Mouse (Mus musculus) intestine, embryonic 14.5 days (tissue): ENCODE results near the gene Itgb3. TPM values are rescaled to one million over a fixed set of nuclear protein-coding genes. Genes with fewer than 3 reads are reported as not detected.

Experiments
- ATAC-seq: fragments of 200-750 bp; cut with Nextera tagmentation; replicated peaks from 2 replicates; pipeline ENCODE4 v1.8.0; 2017; ENCODE audit warnings: low read depth, moderate number of reproducible peaks, moderate TSS enrichment, moderate library complexity; ENCODE audit not compliant: low FRiP score, low TSS enrichment
- DNase-seq: peaks from one replicate; pipeline ENCODE4 v3.0.0-alpha.2; 2018; ENCODE audit warnings: low spot score
- H3K27ac ChIP-seq: fragments of 300-500 bp; sonication (generic); 2 replicates; pipeline ENCODE4 v1.5.1; 2014; ENCODE audit warnings: low read depth, mild to moderate bottlenecking, control low read depth
- H3K27me3 ChIP-seq: fragments of 300-500 bp; sonication (generic); replicated peaks from 2 replicates; pipeline ENCODE4 v1.6.1; 2014; ENCODE audit warnings: low read length, control low read depth; ENCODE audit not compliant: control insufficient read depth, insufficient read depth
- H3K36me3 ChIP-seq: fragments of 300-500 bp; sonication (generic); 2 replicates; pipeline ENCODE4 v1.6.1; 2014; ENCODE audit warnings: low read length, control low read depth; ENCODE audit not compliant: control insufficient read depth, insufficient read depth
- H3K4me1 ChIP-seq: fragments of 300-500 bp; sonication (generic); replicated peaks from 2 replicates; pipeline ENCODE4 v1.6.1; 2014; ENCODE audit warnings: low read length, control low read depth, mixed read lengths; ENCODE audit not compliant: control insufficient read depth, insufficient read depth
- H3K4me2 ChIP-seq: fragments of 300-500 bp; sonication (generic); 2 replicates; pipeline ENCODE4 v1.6.1; 2014; ENCODE audit warnings: low read length
- H3K4me3 ChIP-seq: fragments of 300-500 bp; sonication (generic); 2 replicates; pipeline ENCODE4 v1.5.1; 2014; ENCODE audit warnings: low read depth, low read length, control low read depth, mixed read lengths
- H3K9ac ChIP-seq: fragments of 300-500 bp; sonication (generic); 2 replicates; pipeline ENCODE4 v1.6.1; 2014; ENCODE audit warnings: mild to moderate bottlenecking, low read length
- H3K9me3 ChIP-seq: fragments of 300-500 bp; sonication (generic); 2 replicates; pipeline ENCODE4 v1.6.1; 2016; ENCODE audit warnings: low read length, control low read depth; ENCODE audit not compliant: control insufficient read depth
- WGBS: fragments of 180-500 bp; shearing (Covaris S2); extraction: QIAGEN DNeasy Blood & Tissue Kit; methylation state at CpG from one replicate; pipeline ENCODE4 v1.1.7; 2014; 5-methylcytosine and 5-hydroxymethylcytosine counted together
- polyA plus RNA-seq: library from polyadenylated mRNA; unstranded; fragments of >200 nt; fragmentation: Nextera tagmentation; extraction: Ambion mirVana; gene quantifications from 2 replicates; pipeline ENCODE4 v1.2.1, GENCODE M21; 2014

Gene Itgb3
- polyA plus RNA-seq, 1 experiment from 2014 or later = 3.3 TPM

- DNase-seq = no peak
- Histone ChIP-seq H3K4me3 (peak overlapping the region; percentile 50), H3K9ac (peak overlapping the region; percentile 56), H3K27me3 (0 out of 2 replicates have a peak, but pooled peaks cover 3% of the 10 kb centered on the region), H3K9me3 (no peaks in the 10 kb centered on the region), H3K36me3 (no peaks in the 10 kb centered on the region), H3K27ac (peak overlapping the region; percentile 18; the same call in 1 of the 2 replicates), H3K4me2 (peak overlapping the region; percentile 82), H3K4me1 (0 out of 2 replicates have a peak, but pooled peaks cover 6% of the 10 kb centered on the region)
- peak; percentile 51; the same call in 1 of the 2 replicates for ATAC-seq
- WGBS = 2% methylated on average over 23 of the region's 23 CpGs
These were observed 585 bp downstream of the Itgb3 start for GRCm38 (mm10) chr11:104608249-104608920.

DNA sequence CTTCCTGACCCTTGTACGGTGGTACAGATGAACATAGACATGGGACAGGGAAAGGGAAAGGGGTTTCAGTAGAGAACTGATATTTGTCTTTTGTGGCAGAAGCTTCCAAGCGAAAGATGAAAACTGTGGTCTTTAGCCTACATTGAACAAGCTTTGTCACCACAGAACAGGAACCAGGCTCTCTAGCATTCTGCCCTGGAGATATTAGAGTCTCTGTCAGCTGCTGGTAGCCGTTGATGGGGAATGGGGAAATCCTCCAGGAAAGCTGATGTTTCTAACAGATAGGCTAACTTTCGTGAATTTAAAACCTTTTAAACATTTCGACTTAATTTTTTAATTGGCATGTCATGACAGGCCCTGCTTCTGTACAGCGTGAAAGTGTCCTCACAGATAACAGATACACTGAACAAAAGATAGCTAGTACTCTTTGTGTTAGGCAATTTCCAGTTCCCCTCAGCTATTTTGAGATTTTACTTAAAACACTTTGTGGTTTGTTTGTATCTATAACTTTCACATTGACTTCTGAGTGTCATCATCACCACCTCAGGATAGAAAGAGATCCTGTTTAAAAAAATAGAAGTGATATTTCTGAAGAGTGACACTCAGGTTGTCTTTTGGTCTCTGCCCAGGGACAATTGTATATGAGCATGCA, 1.4 kb downstream of the Itgb3 start:
- DNase-seq (no peak), ATAC-seq (no peak)
- H3K9me3 ChIP-seq = no peaks in the 10 kb centered on the region
- no peaks in the 10 kb centered on the region for H3K36me3 ChIP-seq
- H3K27ac ChIP-seq = no peak overlapping the region
- WGBS = 68% methylated on average over 6 of the region's 6 CpGs
- 0 out of 2 replicates have a peak, but pooled peaks cover 3% of the 10 kb centered on the region for H3K27me3 ChIP-seq
- 0 out of 2 replicates have a peak, but pooled peaks cover 6% of the 10 kb centered on the region for H3K4me1 ChIP-seq
- H3K4me2 ChIP-seq = peak overlapping the region; percentile 0
- no peak overlapping the region for H3K9ac ChIP-seq
- no peak overlapping the region for H3K4me3 ChIP-seq

DNA sequence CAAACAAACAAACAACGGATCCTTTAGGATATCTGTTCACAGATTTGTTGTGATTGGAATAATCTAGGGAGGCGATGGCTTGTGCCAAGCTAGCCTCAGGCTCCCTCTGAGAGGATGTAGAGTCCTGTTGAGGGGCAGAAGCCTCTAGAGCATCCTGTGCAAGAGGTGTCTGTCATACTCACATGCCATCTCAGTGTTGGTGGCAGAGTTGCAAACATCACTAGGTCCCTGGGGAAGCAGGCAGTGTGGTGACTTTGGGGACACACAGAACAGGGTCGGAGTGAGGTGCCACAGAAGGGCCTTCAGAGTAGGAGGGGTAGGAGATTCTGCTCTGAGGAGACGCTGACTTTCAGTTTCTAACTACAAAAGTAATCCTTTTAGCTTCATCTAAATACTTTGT, 1.9 kb downstream of the Itgb3 start:
- Histone ChIP-seq H3K27ac (no peak overlapping the region), H3K4me3 (no peak overlapping the region), H3K36me3 (no peaks in the 10 kb centered on the region), H3K4me1 (0 out of 2 replicates have a peak, but pooled peaks cover 6% of the 10 kb centered on the region), H3K27me3 (0 out of 2 replicates have a peak, but pooled peaks cover 3% of the 10 kb centered on the region), H3K9me3 (no peaks in the 10 kb centered on the region), H3K9ac (no peak overlapping the region), H3K4me2 (peak overlapping the region; percentile 0; the same call in 1 of the 2 replicates)
- 56% methylated on average over 4 of the region's 4 CpGs for WGBS
- no peak for ATAC-seq
- no peak for DNase-seq

DNA sequence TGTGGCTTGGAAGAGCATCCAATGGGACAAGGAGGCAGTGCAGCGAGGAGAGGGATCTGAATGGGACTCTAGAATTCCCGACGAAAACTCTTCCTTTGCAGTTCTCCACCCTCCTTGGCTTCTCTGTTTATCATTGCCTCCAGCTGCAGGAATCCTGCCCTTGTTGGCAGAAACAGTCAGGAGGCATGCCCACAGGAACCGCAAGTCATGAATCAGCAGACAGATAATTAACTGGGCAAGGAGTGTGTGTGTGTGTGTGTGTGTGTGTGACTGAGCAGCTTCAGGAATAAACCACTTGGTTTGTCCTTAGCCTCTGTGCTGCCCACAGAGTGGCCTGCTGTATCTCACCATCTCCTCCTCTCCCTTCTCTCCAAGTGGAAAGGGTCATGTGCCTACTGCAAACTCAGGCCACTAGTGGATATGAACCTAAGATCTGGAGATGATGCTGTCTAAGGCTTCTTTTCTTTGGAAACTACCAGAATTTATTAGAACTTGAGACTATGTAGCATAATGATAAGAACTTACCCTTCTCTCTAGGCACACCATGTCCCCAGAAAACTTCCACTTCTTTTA, 3.9 kb downstream of the Itgb3 start:
- 0 out of 2 replicates have a peak, but pooled peaks cover 3% of the 10 kb centered on the region for H3K27me3 ChIP-seq
- H3K4me1 ChIP-seq = 0 out of 2 replicates have a peak, but pooled peaks cover 7% of the 10 kb centered on the region
- no peak overlapping the region for H3K4me3 ChIP-seq
- H3K27ac ChIP-seq = no peak overlapping the region
- ATAC-seq (no peak), DNase-seq (no peak)
- no peak overlapping the region for H3K4me2 ChIP-seq
- no peak overlapping the region for H3K9ac ChIP-seq
- WGBS = 31% methylated on average over 4 of the region's 4 CpGs
- no peaks in the 10 kb centered on the region for H3K36me3 ChIP-seq
- H3K9me3 ChIP-seq = no peaks in the 10 kb centered on the region

DNA sequence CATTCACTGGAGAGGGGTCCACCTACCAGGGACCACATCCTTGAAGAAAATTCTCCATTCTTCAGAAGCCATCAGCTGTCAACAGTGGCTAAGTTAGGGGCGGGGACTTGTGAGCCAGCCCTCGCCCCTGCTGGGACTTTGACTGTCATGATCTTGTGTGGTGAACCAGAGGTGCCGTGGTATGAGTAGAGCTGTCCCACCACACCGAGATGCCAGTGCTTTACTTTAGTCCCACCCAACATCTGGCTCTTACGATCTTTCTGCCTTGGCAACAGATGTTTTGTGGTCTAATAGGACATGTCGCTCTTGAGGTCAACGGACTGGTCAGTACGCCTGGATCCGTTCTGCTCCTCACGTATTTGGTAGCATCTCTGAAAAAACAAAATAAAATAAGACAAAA, 5.8 kb downstream of the Itgb3 start:
- ATAC-seq (no peak), DNase-seq (no peak)
- WGBS = 85% methylated on average over 10 of the region's 10 CpGs
- no peak overlapping the region for H3K4me2 ChIP-seq
- no peak overlapping the region for H3K27ac ChIP-seq
- no peaks in the 10 kb centered on the region for H3K36me3 ChIP-seq
- H3K9me3 ChIP-seq = no peaks in the 10 kb centered on the region
- no peak overlapping the region for H3K9ac ChIP-seq
- 0 out of 2 replicates have a peak, but pooled peaks cover 5% of the 10 kb centered on the region for H3K4me1 ChIP-seq
- 0 out of 2 replicates have a peak, but pooled peaks cover 3% of the 10 kb centered on the region for H3K27me3 ChIP-seq
- no peak overlapping the region for H3K4me3 ChIP-seq

DNA sequence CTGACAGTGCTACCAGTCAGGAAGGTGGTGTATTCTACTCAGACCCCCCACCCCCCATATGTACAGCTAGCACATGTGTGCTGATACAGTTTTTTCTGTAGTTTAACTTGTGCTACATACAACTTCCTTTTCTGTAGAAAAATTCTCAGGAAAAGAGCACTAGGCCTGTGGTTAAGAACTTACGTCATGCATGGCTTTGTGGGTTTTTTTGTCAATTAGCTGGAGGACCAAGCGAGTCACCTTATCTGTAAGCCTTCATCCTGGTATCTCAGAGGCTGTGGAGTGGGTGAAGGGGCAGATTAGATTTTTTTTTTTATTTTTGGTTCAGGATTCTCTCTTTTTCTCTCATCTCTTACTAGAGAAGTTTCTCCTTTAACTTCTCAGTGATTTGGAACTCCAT, 6.3 kb downstream of the Itgb3 start:
- Histone ChIP-seq H3K9ac (no peak overlapping the region), H3K4me3 (no peak overlapping the region), H3K4me2 (no peak overlapping the region), H3K9me3 (no peaks in the 10 kb centered on the region), H3K27me3 (0 out of 2 replicates have a peak, but pooled peaks cover 3% of the 10 kb centered on the region), H3K27ac (no peak overlapping the region), H3K36me3 (no peaks in the 10 kb centered on the region), H3K4me1 (0 out of 2 replicates have a peak, but pooled peaks cover 3% of the 10 kb centered on the region)
- DNase-seq (no peak), ATAC-seq (no peak)
- WGBS = 83% methylated on average over 2 of the region's 2 CpGs

DNA sequence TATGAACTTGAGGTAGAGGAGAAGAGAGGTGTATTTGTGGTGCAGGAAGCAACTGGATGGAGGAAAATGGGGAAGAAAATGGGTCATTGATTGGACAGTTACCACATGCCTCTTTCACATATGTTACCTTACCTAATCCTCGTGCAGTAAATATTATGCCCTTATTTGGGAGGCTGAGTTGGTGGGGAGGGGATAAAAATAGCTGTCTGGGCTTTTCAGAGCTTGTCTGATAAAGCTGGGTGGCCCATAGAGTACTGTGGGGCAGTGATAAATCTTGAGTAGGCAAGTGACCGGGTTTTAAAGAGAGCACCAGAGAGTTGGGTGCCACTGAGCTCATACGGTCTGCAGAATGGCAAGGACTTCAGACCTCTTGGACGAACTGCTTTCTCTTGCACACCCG, 8.4 kb downstream of the Itgb3 start:
- no peak overlapping the region; the same call in 1 of the 2 replicates for H3K27ac ChIP-seq
- no peak overlapping the region for H3K4me3 ChIP-seq
- no peak overlapping the region for H3K4me2 ChIP-seq
- H3K36me3 ChIP-seq = no peaks in the 10 kb centered on the region
- peaks cover 3% of the 10 kb centered on the region; the same call in 1 of the 2 replicates for H3K4me1 ChIP-seq
- DNase-seq = no peak
- WGBS = 40% methylated on average over 5 of the region's 5 CpGs
- ATAC-seq = no peak
- H3K27me3 ChIP-seq = no peaks in the 10 kb centered on the region
- no peaks in the 10 kb centered on the region for H3K9me3 ChIP-seq
- no peak overlapping the region for H3K9ac ChIP-seq

DNA sequence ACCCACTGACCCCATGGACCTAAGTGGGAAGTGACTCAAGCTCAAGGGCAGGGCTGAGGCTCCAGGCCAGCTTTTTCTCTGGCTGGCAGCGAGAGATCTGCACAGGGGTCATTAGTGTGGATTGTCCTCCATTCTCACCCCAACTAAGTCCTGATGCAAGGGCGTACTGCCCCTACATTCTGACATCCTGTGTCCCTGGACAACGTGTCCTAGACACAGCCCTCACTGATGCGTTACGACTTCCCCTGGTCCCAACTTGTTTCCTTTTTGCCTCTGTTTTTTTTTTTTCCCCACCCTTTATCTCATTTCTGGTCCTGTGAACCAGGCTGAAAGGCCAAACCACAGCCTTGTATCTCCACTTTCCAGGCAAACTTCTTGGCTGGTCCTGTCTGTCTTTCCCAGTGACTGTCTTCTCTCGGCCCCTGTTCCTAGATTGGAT, 10.9 kb downstream of the Itgb3 start:
- ATAC-seq (no peak), DNase-seq (no peak)
- H3K4me3 ChIP-seq = no peak overlapping the region
- peaks cover 12% of the 10 kb centered on the region; the same call in 1 of the 2 replicates for H3K4me1 ChIP-seq
- no peaks in the 10 kb centered on the region for H3K27me3 ChIP-seq
- H3K9me3 ChIP-seq = no peaks in the 10 kb centered on the region
- 79% methylated on average over 6 of the region's 6 CpGs for WGBS
- no peak overlapping the region for H3K9ac ChIP-seq
- H3K4me2 ChIP-seq = no peak overlapping the region
- H3K36me3 ChIP-seq = no peaks in the 10 kb centered on the region
- no peak overlapping the region for H3K27ac ChIP-seq
